Mouse (Mus musculus) cerebellum, postnatal 25 days (tissue): ENCODE data around the gene 2610528J11Rik.
"Not testable (repeated sequence)": the region's sequence is repeated elsewhere in the genome, so short reads cannot be mapped to it uniquely, and the experiment has no call there.

Experiments
- DNase-seq, 2 experiments: peaks; one replicate each; pipeline ENCODE4 v3.0.0; 2021; ENCODE audit warnings: mixed read lengths in 2 of 2

The 2610528J11Rik gene

DNA sequence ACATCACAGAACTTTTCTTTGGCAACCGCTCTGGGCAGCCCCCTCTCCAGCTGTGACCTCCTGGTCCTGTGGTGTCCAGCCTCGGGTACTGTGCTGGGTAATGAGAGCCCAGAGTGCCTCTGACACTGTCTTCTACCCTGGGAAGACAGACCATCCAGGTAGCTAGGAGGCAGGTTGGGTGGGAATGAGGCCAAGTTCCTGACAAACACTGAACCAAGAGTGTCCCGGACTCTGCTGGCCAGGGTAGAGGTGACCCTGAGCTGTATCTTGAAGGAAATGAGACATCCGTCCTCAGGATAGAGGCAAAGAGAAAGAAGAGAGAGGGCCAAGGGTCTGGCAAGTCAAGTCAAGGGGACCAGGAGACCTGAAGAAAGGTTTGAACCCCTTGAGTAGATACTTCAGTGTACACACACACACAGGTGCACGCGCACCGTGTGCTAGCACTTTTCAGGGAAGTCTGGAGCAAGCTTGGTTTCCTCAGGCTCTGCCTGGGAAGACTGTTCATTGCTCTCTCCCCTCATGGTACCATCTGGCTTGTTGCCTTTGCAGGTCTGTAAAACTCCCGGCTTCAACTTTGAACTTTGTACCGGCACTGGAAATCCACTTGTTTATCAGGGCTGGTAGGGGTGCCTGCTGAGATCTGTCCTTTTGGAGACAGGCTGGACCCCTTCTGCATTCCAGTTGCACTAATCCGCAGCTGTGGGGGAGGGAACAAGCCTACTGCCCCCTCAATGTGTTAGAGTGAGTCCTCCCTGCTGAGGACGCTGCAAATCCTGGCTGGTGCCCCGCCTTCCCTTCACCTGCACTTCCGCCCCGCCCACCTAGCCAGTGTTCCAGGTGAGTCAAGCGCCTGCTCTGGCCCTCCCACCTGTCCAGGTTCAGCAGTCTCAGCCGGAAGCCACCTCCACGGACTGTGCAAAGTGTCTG lies at the start of gene 2610528J11Rik:
TSS of gene 2610528J11Rik (plus strand) at position 592 of the 927 bp plus-strand sequence.
- DNase-seq = no peak

DNA sequence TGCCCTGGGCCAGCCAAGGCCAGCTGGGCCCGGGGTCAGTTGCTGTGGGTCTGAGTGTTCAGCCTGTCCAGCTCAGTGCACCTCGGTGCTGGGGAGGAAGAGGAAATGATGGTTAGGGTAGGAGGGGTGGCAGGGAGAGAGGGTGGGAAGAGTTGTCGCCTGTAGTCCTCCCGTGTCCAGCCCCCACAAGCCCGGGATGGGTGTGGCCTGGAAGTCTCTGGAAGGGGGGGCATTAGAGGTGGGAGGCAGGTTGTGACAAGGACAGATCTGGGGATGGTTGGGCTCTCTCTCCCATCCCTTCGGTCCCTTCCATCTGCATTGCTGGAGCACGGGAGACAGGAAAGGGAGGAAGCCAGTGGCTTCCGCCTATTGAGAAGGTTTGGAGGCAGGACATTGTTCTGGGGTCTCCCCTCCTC lies 37.1 kb upstream of the 2610528J11Rik start, which contains the start of gene Tie1:
TSS of gene Tie1 (minus strand) at position 345 of the 416 bp plus-strand sequence.
- no peak for DNase-seq

DNA sequence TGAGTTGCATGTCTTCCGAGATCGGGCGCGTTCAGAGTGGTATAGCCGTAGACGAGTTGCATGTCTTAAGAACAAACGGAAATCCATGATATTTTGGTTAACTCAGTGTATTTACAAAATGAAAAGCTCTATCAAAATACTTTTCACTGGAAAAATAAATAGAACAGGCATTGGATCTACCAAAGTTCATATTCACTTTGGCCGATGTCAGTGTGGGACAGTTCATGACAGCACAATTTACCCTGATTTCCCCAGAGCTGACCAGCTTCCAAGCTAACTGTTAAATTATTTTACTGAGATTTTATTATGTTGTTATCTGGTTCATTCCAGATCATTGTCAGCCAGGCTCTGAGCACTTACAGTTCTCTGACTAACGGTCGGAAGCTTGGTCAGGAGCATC lies 36.3 kb upstream of the 2610528J11Rik start:
- no peak for DNase-seq

DNA sequence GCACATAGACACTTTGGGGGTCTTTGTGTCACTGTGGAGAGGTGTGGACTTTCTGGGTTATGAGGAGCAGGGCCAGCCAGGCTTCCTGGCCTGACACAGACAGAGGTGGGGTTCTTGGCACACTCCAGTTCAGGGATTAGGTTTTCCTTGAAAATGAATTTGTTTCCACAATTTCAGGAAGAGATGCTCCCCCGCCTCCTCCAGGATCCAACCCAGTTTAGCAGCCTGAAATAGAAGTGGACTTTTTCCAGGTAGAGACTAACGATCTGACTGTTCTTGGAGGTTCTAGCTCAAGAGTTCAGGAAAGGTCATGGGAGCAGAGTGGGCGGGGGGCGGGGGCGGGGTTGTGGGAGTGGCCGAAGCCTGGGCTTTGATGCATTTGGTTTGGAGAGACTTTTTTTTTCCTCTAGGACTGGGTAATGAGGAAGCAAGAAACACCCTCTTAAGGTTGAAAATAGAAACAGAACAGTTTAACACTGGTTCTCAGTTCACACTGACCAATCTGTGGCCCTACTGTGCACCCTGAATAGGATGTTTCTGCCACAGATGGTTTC lies 26.6 kb upstream of the 2610528J11Rik start:
- DNase-seq = no peak

DNA sequence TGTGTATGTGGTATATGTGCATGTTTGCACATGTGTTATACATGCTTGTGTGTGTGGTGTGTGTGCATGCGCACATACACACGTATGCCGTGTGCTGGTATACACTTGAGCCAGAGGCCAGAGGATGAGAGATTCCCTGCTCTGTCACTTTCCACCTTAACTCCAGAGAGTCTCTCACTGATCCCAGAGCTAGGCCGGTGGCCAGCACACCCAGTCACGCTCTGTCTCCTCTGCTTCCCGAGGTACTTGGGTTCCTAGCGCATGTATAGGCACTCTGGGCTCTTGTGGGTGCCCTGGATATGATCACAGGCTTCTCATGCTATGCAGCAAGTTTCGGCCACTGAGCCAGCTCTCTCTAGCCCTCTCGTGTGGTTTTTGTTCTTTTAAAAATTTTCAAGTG lies 26.0 kb upstream of the 2610528J11Rik start:
- no peak for DNase-seq

DNA sequence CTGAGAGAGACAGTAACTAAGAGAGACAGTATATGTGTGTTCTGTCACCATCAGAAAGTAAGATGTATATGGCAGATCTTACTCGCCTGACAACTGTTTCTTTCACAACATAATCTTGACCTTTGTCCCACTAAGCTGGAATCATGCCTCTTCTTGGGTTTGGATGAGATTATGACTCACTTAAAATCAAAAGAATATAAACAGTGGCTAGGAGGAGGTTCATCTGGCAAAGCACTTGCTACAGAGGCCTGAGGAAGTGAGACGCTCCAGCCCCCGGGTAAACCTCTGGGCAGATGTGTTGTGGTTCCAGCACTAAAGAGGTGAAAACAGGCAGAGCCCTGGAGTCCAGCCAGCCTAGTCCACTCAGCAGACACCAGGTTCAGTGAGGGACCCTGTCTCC lies 21.2 kb upstream of the 2610528J11Rik start:
- no peak for DNase-seq

DNA sequence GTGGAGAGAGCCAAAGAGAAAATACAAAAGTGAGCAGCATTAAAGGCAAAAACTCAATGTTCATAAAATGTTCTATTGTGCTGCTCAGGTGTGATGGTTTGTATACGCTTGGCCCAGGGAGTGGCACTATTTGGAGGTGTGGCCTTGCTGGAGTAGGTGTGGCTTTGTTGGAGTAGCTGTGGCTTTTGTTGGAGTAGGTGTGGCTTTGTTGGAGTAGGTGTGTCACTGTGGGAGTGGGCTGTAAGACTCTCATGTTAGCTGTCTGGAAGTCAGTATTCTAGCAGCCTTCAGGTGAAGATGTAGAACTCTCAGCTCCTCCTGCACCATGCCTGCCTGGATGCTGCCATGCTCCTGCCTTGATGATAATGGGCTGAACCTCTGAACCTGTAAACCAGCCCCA lies 19.6 kb upstream of the 2610528J11Rik start:
- not testable (repeated sequence) for DNase-seq

DNA sequence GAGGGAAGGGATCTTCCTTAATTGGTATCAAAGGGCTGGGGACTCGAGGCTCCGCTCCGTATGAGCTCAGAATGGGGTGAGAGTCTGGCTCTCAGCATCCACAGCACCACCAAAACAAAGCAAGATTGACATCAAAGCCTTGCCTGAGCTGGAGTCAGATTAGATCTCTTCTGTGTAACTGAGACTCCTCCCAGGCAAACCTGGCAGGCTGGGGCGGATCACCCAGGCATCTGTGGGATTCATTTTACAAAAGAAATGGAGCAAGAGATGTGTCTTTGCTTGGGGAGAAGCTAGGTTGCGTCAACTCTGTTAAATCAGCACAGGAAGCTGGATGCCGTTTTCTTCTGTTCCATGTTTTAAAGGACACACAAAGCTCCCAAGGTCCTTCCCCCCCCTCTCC lies 17.7 kb upstream of the 2610528J11Rik start:
- no peak for DNase-seq

DNA sequence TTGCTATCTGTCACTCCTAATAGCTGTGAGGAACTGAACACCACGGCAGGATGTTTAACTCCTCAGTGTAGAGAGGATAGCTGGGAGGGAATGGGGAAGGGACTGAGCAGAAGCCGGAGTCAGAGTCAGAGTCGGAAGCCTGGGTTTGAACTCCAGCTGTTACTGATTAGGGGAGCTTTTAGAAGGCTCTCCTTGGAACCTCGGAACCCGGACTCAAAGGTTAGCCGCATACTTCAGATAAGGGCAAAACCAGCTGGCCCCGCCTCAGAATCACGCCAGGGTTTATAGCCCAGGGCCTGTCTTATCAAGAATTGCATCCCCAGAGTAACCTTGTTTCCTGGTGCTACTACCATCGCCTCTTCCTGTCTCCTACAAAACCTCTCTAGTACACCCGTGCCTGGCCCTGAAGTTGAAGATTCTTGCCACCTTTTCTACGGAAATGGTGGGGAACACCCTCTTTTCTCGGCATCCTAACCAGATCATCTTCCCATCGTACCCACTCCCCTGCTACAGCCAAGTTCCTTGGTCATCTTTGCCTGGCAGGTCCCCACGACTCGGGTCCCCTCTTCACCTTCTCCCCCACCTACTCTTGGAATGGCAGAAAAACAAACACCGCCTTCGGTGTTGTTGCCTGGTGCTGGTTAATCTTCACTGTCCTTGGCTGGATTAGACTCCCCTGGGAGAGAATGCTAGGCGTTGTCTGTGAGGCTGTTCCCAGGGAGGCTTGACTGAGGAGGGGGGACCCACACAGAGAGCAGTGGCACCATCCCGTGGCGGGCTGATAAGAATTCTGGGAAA lies 9.9 kb upstream of the 2610528J11Rik start:
- DNase-seq = no peak

DNA sequence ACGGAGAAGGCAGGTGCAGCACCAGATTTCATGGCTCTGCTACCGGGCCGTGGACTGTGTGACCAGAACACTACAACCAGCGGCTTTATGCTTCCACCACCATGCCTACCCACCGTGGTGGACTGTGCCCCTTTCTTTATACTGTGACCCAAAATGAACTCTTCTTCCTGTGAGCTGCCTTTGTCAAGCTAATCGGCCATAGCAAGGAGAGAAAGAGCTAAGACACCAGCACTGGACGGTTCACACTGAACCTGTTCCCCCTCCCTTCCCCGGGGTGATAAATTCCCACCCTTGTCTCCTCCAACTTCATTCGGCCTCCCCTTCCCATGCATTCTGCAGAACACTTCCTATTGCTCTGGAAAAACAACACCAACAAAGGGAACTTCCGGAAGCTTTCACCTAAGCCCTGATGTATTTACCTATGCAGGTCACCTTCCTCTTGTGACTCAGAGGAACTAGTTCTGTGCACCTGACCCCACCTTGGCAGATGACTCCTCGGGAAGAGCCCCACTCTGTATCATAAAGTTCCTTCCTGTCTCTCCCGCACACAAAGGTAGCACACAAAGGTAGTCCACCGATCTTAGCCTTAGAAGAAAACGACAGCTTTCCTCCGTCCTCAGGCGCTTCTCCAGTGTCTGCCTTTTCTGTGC lies 9.2 kb upstream of the 2610528J11Rik start:
- DNase-seq = no peak

DNA sequence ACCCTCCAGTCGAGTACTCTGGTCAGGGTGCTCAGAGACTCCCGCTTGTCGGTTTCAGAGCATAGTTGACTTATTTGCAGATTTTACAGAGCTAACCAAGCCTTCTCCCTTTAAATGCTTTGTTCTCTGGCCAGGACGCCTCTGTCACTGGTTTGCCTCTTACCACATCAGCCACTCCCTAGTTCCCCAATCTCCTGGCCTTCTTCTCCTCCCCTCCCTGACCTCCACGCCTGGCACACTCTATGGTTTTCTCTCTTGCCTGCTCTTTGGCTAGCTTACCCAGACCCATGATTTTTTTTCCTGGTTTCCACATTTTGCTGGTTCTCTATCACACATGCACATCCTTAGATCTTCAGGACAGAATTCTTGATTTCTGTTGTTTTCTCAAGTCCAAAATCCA lies 8.6 kb upstream of the 2610528J11Rik start:
- DNase-seq = no peak

DNA sequence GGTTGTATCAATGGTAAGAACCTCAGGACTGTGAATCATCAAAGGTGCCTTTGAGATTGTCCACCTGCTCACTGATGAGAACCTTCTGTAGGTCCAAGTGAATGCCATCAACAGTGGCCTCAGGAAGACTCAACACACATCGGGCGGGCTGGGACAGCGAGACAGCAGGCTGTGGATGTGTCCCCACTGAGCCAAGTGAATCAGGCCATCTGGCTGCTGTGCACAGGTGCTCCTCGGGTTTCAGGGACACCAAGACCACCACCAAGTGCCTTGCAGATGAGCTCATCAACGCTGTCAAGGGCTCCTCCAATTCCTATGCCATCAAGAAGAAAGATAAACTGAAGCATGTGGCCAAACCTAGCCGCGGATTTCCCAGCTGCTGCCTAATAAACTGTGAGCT lies 4.6 kb upstream of the 2610528J11Rik start:
- DNase-seq = no peak

DNA sequence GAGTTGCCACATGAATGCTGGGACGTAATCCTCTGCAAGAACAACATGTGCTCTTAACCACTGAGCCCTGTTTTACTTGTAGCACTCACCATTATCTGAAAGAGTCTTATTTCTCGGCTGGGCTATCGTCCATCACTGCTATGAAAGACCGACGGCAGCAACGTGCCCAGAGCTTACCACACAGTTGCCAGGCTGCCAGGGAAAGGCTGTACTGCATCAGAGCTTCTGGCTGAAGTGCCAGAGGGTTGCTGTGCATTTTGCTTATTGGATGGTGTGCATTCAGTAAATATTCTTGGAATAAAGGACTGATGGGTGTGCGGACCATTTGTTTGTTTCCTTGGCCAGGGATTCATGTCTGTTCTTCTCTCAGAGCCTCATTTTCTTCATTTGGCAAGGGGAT lies 2.8 kb upstream of the 2610528J11Rik start:
- no peak for DNase-seq

DNA sequence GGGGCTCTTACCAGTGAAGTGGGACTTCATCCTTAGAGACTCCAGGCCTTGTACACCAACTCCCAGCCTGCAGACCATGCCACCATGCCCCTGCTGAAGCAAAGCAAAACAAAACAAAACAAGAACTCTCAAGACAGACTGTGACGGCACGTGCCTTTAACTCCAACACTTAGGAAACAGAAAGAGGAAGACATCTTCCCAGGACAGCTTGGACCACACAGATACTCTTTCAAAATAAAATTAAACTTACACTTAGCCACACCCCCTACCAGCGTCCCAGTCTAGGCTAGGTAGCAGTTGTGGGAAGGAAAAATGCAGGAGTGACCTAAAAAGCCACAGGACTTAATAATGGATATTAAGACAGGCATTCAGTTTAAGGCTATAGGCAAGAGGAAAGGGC lies 1.0 kb upstream of the 2610528J11Rik start:
- no peak for DNase-seq

DNA sequence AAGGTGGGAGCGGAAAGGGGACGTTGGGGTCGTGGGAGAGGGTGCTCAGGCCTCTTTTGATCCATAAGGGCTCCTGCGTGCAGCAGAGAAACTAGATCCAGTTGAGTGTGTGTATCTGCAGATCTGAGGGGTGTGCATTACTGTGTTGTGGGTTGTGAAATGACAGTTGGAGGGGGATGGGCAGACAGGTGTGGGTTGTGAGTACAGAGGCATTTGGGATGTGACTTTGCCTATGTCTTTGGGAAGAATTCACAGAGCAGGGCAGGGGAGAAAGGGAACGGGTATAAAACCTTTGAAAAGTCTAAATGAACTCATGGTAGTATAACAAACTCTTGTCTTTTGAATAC lies 509 bp downstream of the 2610528J11Rik start:
- no peak for DNase-seq

DNA sequence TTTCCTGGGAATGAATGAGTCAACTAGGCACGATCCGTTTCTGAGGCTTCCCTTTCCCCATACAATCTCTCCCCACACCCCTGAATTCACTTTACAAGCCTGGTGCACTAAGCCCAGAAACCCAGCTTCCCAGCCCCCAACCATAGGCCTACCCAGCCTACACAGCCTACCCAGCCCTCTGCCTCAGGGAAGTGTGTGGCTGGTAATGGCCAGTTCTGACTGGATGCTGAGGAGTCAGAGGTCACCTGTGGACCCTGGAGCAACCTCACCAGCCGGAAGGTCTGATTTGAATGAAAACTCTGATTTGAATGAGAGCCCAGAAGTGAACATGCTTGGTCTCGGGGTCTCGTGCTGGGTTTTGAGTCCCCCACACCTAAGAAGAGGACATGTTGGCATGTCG lies 921 bp downstream of the 2610528J11Rik start:
- DNase-seq = no peak

DNA sequence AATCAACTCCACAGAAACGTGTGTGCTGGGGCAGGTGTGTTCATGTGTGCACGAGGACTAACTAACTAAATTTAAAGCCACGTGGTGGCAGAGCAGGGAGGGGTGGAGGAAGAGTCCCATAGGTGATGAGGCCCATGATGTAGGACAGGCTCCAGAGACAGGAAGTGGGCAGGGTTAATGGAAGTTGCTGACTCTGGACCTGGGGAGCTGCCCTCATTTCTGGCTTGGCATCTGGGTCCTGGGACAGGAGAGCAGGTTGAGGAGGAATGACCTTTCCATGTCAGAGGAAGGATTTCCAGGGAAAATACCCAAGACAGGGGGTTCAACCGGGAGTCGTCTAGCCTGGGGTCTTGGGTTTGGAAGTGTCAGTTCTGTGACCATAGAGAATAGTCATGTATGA lies 5.9 kb downstream of the 2610528J11Rik start:
- DNase-seq = no peak

DNA sequence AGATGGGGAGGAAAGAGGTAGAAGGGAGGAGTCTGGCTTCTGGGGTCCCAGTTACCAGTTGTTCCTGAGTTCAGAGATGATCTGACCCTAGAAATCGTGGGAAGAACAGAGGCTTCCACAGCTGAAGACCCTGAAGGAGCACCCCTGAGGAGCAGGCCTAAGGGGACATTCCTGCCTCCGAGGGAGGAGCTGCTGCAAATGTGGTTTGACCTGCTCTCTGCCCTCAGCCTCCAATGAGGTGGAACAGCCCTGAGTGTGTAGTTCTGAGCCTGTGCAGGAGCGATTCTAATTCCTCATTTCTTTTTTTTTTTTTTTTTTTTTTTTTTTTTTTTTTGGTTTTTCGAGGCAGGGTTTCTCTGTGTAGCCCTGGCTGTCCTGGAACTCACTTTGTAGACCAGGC lies 6.4 kb downstream of the 2610528J11Rik start:
- DNase-seq = no peak

DNA sequence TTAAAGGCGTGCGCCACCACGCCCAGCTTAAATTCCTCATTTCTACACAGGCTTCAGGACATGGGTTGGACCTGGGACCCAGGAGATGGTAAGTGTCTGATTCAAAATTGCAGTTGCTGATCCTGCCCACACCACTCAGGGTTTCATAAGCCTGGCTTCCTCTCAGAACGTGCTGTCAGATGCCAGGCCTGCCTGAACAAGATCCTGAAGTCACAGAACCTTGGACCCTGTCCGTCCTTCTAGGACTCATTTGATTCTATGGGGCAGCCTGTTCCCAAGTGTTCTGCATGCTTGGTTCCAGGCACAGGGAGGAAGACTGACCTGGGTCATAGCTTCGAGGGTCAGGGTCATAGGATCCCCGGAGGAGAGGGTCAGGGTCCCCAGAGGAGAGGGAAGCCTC lies 6.8 kb downstream of the 2610528J11Rik start:
- DNase-seq = no peak

DNA sequence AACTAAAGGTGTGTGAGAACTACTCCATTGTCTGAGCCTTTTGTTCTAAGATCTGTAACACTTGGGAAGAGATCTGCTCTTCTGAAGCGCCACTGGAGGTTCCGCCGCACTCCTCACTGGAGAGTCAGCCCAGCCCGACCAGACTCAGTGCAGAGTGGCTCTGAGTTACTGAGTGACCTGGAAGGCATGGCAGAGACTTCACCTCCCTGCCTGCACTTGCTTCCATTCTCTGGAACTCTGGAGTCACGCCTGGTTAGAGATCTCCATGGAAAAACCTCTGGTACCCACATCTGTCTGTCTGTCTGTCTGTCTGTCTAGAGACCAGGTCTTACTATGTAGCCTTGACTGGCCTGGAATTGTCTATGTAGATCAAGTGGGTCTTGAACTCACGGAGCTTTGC lies 8.8 kb downstream of the 2610528J11Rik start:
- no peak for DNase-seq

DNA sequence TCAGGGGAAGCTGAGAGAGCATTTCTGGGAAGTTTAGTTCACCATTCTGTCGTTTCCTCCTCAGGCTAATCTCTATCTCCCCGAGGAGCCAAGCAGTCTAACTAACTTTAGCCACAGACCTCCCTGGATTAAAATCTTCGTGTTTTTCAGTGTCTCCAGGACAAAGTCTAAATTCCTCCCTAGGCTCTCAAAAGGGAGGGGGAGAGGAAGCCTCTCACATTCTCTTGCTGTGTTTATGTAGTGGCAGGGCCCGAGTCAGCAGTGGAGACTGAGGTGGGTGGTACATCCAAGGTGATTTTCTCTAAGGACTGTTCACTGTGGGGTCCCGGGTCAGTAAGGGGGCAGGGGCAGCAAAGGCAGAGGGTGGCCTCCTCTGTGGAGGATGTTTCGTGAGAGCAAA lies 11.0 kb downstream of the 2610528J11Rik start:
- no peak for DNase-seq

DNA sequence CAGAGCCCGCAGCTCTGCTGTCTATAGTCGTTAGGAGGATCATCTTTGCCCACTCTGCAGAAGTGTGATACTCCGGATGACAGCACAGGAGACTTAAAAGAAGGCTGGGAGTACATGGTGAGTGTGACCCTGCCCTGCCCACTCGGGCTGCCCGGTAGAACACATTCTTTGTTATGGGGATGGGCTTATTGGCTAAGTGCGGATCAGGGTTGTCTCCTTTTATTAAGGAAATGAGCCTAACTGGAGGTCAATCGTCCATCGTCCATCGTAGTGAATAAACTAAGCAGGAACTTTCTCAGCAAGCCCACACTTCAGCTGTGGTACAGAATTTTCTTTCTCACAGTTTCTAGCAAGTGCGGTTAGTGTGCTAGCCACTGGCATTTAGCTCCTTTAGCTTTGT lies 13.1 kb downstream of the 2610528J11Rik start:
- DNase-seq = no peak

DNA sequence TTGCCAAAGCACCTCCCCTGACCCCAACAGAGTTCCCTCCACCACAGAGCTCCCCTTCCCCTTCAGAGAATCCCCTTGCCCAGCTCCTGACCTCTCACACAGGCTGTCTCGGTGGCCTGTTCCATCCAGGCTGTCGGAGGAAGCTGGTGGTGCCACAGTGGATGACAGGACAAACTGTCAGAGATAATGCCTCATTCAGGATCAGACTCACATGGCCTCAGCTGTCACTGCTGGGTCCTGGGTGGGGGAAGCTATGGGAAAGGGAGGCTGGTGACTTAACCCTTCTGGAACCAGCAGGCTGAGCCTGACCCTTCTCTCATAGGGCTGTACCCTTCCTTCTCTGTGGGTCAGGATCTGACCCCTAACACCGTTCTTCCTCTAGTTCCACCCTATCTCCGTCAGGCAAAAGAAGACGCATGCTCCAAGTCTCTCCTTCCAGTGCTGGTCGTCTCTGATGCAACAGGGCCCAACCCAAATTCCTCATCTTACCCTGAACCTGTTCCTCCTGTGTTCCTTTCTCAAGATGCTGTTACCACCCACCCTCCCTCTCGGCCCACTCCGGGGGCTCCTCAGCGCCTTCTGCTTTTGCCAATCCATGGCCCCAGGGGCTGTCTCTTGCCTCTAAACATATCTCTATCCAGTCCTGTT lies 15.8 kb downstream of the 2610528J11Rik start:
- no peak for DNase-seq
